Mouse (Mus musculus) adrenal gland, postnatal 14 days (tissue): ENCODE measurements around the gene Cd7. TPM values are rescaled to one million over a fixed set of nuclear protein-coding genes. Genes with fewer than 3 reads are reported as not detected.

Experiments
- DNase-seq: peaks from one replicate; pipeline ENCODE4 v3.0.0; 2021; ENCODE audit warnings: mixed read lengths
- total RNA-seq: library from RNA; stranded (reverse); gene quantifications from 2 replicates; pipeline ENCODE4 v1.2.3, GENCODE M21; 2021

The Cd7 gene
- total RNA-seq, 1 experiment from 2014 or later = 0.48 TPM

GRCm38 (mm10) chr11:120990951-120991526, 48.2 kb downstream of the Cd7 start, which contains the start of gene Csnk1d:
Gene Csnk1d (minus strand): TSS chr11:120991330.
- peak; percentile 99 for DNase-seq

GRCm38 (mm10) chr11:120990126-120990781, 49.0 kb downstream of the Cd7 start:
- DNase-seq = peak; percentile 79

- peak; percentile 39 for DNase-seq
Observed at GRCm38 (mm10) chr11:120989523-120989922, 49.7 kb downstream of the Cd7 start.

- no peak for DNase-seq
Observed at GRCm38 (mm10) chr11:120988410-120988809, 50.8 kb downstream of the Cd7 start.

DNA sequence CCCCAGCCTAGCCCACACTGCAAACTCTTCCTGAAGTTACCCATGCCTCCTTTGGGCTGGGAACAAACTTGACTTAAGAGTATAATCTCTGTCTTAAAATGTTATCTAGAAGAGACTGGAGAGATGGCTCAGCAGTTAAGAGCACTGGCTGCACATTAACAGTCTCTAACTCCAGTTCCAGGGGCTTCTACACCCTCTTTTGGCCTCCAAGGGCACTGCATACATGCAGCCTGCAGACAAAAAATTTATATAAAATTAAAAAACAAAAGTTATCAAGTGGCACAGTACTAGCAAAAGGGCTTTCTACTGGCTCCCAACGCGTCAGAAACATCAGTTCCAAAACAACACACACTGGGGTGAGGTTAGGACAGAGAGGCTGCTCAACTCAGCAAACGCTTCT, 51.6 kb downstream of the Cd7 start:
- no peak for DNase-seq

Other genes with a start within 250 kb of the Cd7 start
- gene Dus1l, start 243.0 kb downstream of the Cd7 start, total RNA-seq = 64.5 and 70.5 TPM in 2 replicates
- 94.1 and 150 TPM in 2 replicates for gene Fasn, start 214.9 kb downstream of the Cd7 start, total RNA-seq
- gene Ccdc57, start 106.5 kb downstream of the Cd7 start, total RNA-seq = 12.6 and 17.7 TPM in 2 replicates
- 10.6 and 14.0 TPM in 2 replicates for gene Slc16a3, start 90.9 kb downstream of the Cd7 start, total RNA-seq
- 124 and 135 TPM in 2 replicates for gene Csnk1d, start 48.1 kb downstream of the Cd7 start, total RNA-seq
- not detected in 2 replicates for gene Sectm1b, start 24.2 kb upstream of the Cd7 start, total RNA-seq
- not detected in 2 replicates for gene Sectm1a, start 41.8 kb upstream of the Cd7 start, total RNA-seq
- gene Tex19.2, start 79.3 kb upstream of the Cd7 start, total RNA-seq = not detected in 2 replicates
- not detected in 2 replicates for gene Tex19.1, start 106.7 kb upstream of the Cd7 start, total RNA-seq
- gene Uts2r, start 120.9 kb upstream of the Cd7 start, total RNA-seq = not detected in 2 replicates
- 11.5 and 13.7 TPM in 2 replicates for gene Hexdc, start 165.0 kb upstream of the Cd7 start, total RNA-seq
- 23.0 and 24.6 TPM in 2 replicates for gene Ogfod3, start 165.3 kb upstream of the Cd7 start, total RNA-seq
- 14.3 and 23.7 TPM in 2 replicates for gene Cybc1, start 189.9 kb upstream of the Cd7 start, total RNA-seq
- 29.9 and 36.5 TPM in 2 replicates for gene Narf, start 197.8 kb upstream of the Cd7 start, total RNA-seq
- gene Foxk2, start 220.6 kb upstream of the Cd7 start, total RNA-seq = 36.9 and 37.5 TPM in 2 replicates